Mouse (Mus musculus): ENCODE data around the gene Slc34a2.

Gene Slc34a2

GRCm38 (mm10) chr5:53108668-53109067 is 70.8 kb downstream of the Slc34a2 start:
- no peak for DNase-seq (ENCODE audit: low read depth, low spot score)

- no peak for DNase-seq (ENCODE audit: low read depth, low spot score)
These were observed 72.3 kb downstream of the Slc34a2 start for GRCm38 (mm10) chr5:53110225-53110624.

- no peak for DNase-seq (ENCODE audit: low read depth, low spot score)
These were observed 73.2 kb downstream of the Slc34a2 start for GRCm38 (mm10) chr5:53111036-53111435.

- DNase-seq (ENCODE audit: low read depth, low spot score): no peak
These were observed 75.1 kb downstream of the Slc34a2 start for GRCm38 (mm10) chr5:53112942-53113341.

- no peak for DNase-seq (ENCODE audit: low read depth, low spot score)
These were observed 76.9 kb downstream of the Slc34a2 start for GRCm38 (mm10) chr5:53114616-53115267.

- no peak for DNase-seq (ENCODE audit: low read depth, low spot score)
These were observed 80.3 kb downstream of the Slc34a2 start for GRCm38 (mm10) chr5:53118212-53118611.

- DNase-seq (ENCODE audit: low read depth, low spot score): no peak
These were observed 81.8 kb downstream of the Slc34a2 start for GRCm38 (mm10) chr5:53119689-53120088.

All from c-Kit-negative CD71-positive TER-119-positive erythroid progenitor cells, embryonic 14.5 days (primary cell).